In the genomic region with DNA sequence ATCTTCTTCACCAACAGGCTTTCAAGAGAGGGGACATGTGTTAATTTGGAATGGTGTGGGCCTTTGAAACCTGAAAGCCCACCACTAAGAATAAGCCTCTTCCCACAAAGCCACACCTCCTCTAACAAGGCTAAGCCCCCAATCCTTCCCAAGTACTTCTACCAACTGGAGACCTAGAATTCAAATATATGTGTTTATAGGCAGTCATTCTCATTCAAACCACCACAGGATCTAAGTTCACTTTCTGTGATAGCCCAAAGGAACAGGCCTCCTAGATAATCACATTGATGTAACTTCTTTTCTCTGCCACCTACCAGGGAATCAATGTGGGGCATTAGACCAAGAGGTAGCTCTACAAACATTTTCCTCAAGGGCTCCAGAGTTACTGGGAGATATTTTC, we compare ENCODE assay signal across 40 mouse cellular contexts. TPM values are rescaled to one million over a fixed set of nuclear protein-coding genes. Genes with fewer than 3 reads are reported as not detected.
"Had no signal": no experiment of that assay in that cellular context is flagged by ENCODE, and none has a peak within 500 bp of the region (broad histone marks: within the 10 kb centered on the region; RNA-seq: fewer than 3 reads in every experiment).

TSS of gene Rhox3f (plus strand) at position 301 of the 400 bp plus-strand sequence.

RNA-seq across cellular contexts. Expression of gene Rhox3f, which starts in this region (rescaled TPM):
- total RNA-seq: left cerebral cortex, adult 8-10 months; left cerebral cortex, postnatal 10 days; left cerebral cortex, postnatal 14 days; left cerebral cortex, postnatal 25 days; left cerebral cortex, postnatal 36 days; left cerebral cortex, postnatal 4 days; liver, adult 2 months; megakaryocyte progenitor cell, adult 5-6 weeks; megakaryocyte, adult 5-6 weeks; megakaryocyte-erythroid progenitor cell, adult 5-6 weeks; midbrain, postnatal 0 days; monocyte, adult 5-6 weeks had no signal
- polyA plus RNA-seq: limb, embryonic 10.5 days; limb, embryonic 11.5 days; limb, embryonic 12.5 days; limb, embryonic 13.5 days; limb, embryonic 14.5 days; limb, embryonic 15.5 days; liver, adult 2 months; liver, embryonic 11.5 days; liver, embryonic 12.5 days; liver, embryonic 13.5 days; liver, embryonic 14.5 days; liver, embryonic 15.5 days; liver, embryonic 16.5 days; liver, postnatal 0 days; lung, adult 2 months; lung, embryonic 14.5 days; lung, embryonic 15.5 days; lung, embryonic 16.5 days; lung, postnatal 0 days; macrophage; midbrain, embryonic 10.5 days; midbrain, embryonic 11.5 days; midbrain, embryonic 12.5 days; midbrain, embryonic 13.5 days; midbrain, embryonic 14.5 days; midbrain, embryonic 15.5 days; midbrain, embryonic 16.5 days; midbrain, postnatal 0 days; myocyte; neural tube, embryonic 11.5 days had no signal
